Mouse (Mus musculus): ENCODE measurements around the gene Gipc3. TPM values are rescaled to one million over a fixed set of nuclear protein-coding genes. Genes with fewer than 3 reads are reported as not detected.
A peak's percentile ranks its signal among the peaks of the same experiment; 100 is the strongest.

The Gipc3 gene
- polyA plus RNA-seq, 1 experiment from 2014 or later = 0.04 TPM

GRCm38 (mm10) chr10:81321436-81321835 is 21.6 kb downstream of the Gipc3 start:
- H3K4me3 ChIP-seq (ENCODE audit: low read depth, low read length) = peak overlapping the region; percentile 87
- no peak for ATAC-seq
- no peak for TF ChIP-seq CTCF (IDR thresholded peaks at IDR 0.05; ENCODE audit: low read depth)
- H3K9ac ChIP-seq (ENCODE audit: low read depth, low read length) = peak overlapping the region; percentile 89
- peak overlapping the region; percentile 85 for H3K27ac ChIP-seq (ENCODE audit: low read depth, low read length)
- H3K4me1 ChIP-seq (replicated peaks; ENCODE audit: control insufficient read depth, insufficient read depth, low read length) = peaks cover 7% of the 10 kb centered on the region; the same call in 1 of the 2 replicates
- H3K4me2 ChIP-seq (replicated peaks; ENCODE audit: low read depth) = peak overlapping the region; percentile 72
- H3K36me3 ChIP-seq (ENCODE audit: control insufficient read depth, insufficient read depth) = peaks cover 49% of the 10 kb centered on the region
- 2% methylated on average over 20 of the region's 20 CpGs for WGBS
- no peaks in the 10 kb centered on the region for H3K9me3 ChIP-seq (ENCODE audit: control insufficient read depth)
- H3K27me3 ChIP-seq (replicated peaks; ENCODE audit: control insufficient read depth, insufficient read depth, low read length) = no peaks in the 10 kb centered on the region

GRCm38 (mm10) chr10:81320550-81321347 is 22.3 kb downstream of the Gipc3 start, which contains the start of gene Cactin:
Cactin (plus strand) TSS chr10:81321103.
- TF ChIP-seq CTCF (IDR thresholded peaks at IDR 0.05; ENCODE audit: low read depth) = peak; percentile 52
- Histone ChIP-seq H3K27me3 (replicated peaks; ENCODE audit: control insufficient read depth, insufficient read depth, low read length) (no peaks in the 10 kb centered on the region), H3K36me3 (ENCODE audit: control insufficient read depth, insufficient read depth) (peaks cover 46% of the 10 kb centered on the region), H3K27ac (ENCODE audit: low read depth, low read length) (peak within 1 kb of the TSS; percentile 85), H3K4me1 (replicated peaks; ENCODE audit: control insufficient read depth, insufficient read depth, low read length) (peaks cover 7% of the 10 kb centered on the region; the same call in 1 of the 2 replicates), H3K4me2 (replicated peaks; ENCODE audit: low read depth) (peak within 1 kb of the TSS; percentile 72), H3K9me3 (ENCODE audit: control insufficient read depth) (no peaks in the 10 kb centered on the region), H3K9ac (ENCODE audit: low read depth, low read length) (peak within 1 kb of the TSS; percentile 89), H3K4me3 (ENCODE audit: low read depth, low read length) (peak within 1 kb of the TSS; percentile 87)
- under 1% methylated on average over 68 of the region's 68 CpGs for whole genome bisulfite sequencing
- peak; percentile 89 for ATAC-seq

GRCm38 (mm10) chr10:81319741-81320549 is 23.1 kb downstream of the Gipc3 start:
- Histone ChIP-seq H3K4me3 (ENCODE audit: low read depth, low read length) (peak overlapping the region; percentile 87), H3K36me3 (ENCODE audit: control insufficient read depth, insufficient read depth) (peaks cover 46% of the 10 kb centered on the region)

DNA sequence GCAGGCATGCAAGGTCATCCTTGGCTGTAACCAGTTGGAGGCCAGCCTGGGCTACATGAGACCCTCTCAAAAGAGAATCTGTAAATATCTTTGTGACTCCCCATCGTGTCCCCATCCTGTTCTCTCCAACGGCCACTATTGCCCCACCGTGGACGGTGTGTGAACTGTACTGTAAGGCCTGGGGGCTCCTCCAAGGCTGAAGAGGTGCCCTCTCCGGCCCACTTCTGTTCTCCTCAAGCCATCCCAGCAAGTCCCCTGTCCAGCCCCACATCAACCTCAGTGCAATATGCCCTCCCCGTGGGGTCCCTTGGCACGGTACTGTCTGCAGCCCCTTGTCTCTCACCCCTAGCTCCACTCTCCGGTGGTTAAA is 23.8 kb downstream of the Gipc3 start:
- no peak overlapping the region for H3K27ac ChIP-seq (ENCODE audit: low read depth, low read length)
- H3K9ac ChIP-seq (ENCODE audit: low read depth, low read length) = 0 out of 2 replicates have a peak overlapping the region, but pooled peaks have one; percentile 53
- no peak for ATAC-seq
- H3K9me3 ChIP-seq (ENCODE audit: control insufficient read depth) = no peaks in the 10 kb centered on the region
- peak overlapping the region; percentile 87; the same call in 1 of the 2 replicates for H3K4me3 ChIP-seq (ENCODE audit: low read depth, low read length)
- H3K27me3 ChIP-seq (replicated peaks; ENCODE audit: control insufficient read depth, insufficient read depth, low read length) = no peaks in the 10 kb centered on the region
- TF ChIP-seq CTCF (IDR thresholded peaks at IDR 0.05; ENCODE audit: low read depth) = peak; percentile 54
- peak overlapping the region; percentile 72 for H3K4me2 ChIP-seq (replicated peaks; ENCODE audit: low read depth)
- 33% methylated on average over 8 of the region's 8 CpGs for WGBS
- H3K4me1 ChIP-seq (replicated peaks; ENCODE audit: control insufficient read depth, insufficient read depth, low read length) = peaks cover 7% of the 10 kb centered on the region; the same call in 1 of the 2 replicates
- peaks cover 46% of the 10 kb centered on the region for H3K36me3 ChIP-seq (ENCODE audit: control insufficient read depth, insufficient read depth)

More at GRCm38 (mm10) chr10:81319741-81320549, 23.1 kb downstream of the Gipc3 start:
- Histone ChIP-seq H3K4me1 (replicated peaks; ENCODE audit: control insufficient read depth, insufficient read depth, low read length) (peaks cover 7% of the 10 kb centered on the region; the same call in 1 of the 2 replicates), H3K9me3 (ENCODE audit: control insufficient read depth) (no peaks in the 10 kb centered on the region), H3K9ac (ENCODE audit: low read depth, low read length) (peak overlapping the region; percentile 53), H3K4me2 (replicated peaks; ENCODE audit: low read depth) (peak overlapping the region; percentile 72), H3K27ac (ENCODE audit: low read depth, low read length) (peak overlapping the region; percentile 65), H3K27me3 (replicated peaks; ENCODE audit: control insufficient read depth, insufficient read depth, low read length) (no peaks in the 10 kb centered on the region)
- under 1% methylated on average over 38 of the region's 38 CpGs for WGBS
- ATAC-seq = peak; percentile 3; the same call in 1 of the 2 replicates
- TF ChIP-seq CTCF (IDR thresholded peaks at IDR 0.05; ENCODE audit: low read depth) = no peak

DNA sequence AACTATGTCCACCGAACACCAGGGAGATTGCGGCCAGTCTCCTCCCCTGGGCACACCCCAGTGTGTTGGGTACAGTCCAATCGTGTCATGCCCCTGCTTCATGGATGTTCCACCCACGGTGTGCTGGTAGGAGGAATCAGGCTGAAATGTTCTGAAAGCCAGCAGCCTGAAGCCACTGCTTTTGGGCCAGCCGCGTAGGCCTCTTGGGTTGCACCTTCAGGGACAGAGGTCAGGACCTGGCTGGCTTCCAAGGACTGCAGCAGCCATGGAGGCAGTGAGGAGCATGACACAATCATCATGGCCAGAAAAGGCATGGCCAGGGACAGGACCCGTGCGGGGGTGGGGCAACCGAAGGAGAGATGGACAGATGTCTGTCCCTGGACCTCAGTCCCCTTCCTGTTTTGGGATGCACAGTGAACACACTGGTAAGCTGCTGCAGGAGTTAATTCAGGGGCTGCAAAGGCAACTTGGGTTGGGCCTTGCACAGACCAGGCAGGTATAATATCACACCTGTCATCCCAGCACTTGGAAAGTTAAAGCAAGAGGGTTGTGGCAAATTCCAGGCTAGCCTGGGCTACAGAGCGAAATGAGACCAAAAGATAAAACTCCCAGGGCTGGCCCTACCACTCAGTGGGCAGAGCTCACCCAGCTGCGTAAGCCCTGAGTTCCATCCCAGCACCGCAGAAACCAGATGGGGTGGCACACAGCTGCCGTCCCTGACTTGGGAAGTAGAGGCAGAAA is 24.3 kb downstream of the Gipc3 start:
- 88% methylated on average over 13 of the region's 13 CpGs for WGBS
- Histone ChIP-seq H3K4me2 (replicated peaks; ENCODE audit: low read depth) (peak overlapping the region; percentile 72; the same call in 1 of the 2 replicates), H3K27me3 (replicated peaks; ENCODE audit: control insufficient read depth, insufficient read depth, low read length) (no peaks in the 10 kb centered on the region), H3K27ac (ENCODE audit: low read depth, low read length) (no peak overlapping the region), H3K9ac (ENCODE audit: low read depth, low read length) (no peak overlapping the region), H3K36me3 (ENCODE audit: control insufficient read depth, insufficient read depth) (peaks cover 46% of the 10 kb centered on the region), H3K4me1 (replicated peaks; ENCODE audit: control insufficient read depth, insufficient read depth, low read length) (peaks cover 7% of the 10 kb centered on the region; the same call in 1 of the 2 replicates), H3K4me3 (ENCODE audit: low read depth, low read length) (no peak overlapping the region), H3K9me3 (ENCODE audit: control insufficient read depth) (no peaks in the 10 kb centered on the region)
- no peak for TF ChIP-seq CTCF (IDR thresholded peaks at IDR 0.05; ENCODE audit: low read depth)
- ATAC-seq = no peak

Measured in intestine, postnatal 0 days (tissue).